Mouse (Mus musculus) heart, adult 2 months (tissue): Measurements from ENCODE around the gene Mink1. TPM values are rescaled to one million over a fixed set of nuclear protein-coding genes. Genes with fewer than 3 reads are reported as not detected.
A peak's percentile ranks its signal among the peaks of the same experiment; 100 is the strongest.
"Not testable (repeated sequence)": the region's sequence is repeated elsewhere in the genome, so short reads cannot be mapped to it uniquely, and the experiment has no call there.

Source experiments
- DNase-seq, 2 experiments: peaks; one replicate each; pipeline ENCODE4 v3.0.0; 2021
- H3K27ac ChIP-seq: fragments of 200-600 bp; 2 replicates; pipeline ENCODE4 v1.8.1; 2022
- H3K27me3 ChIP-seq: fragments of 200-500 bp; 2 replicates; pipeline ENCODE4 v1.6.1; 2012; ENCODE audit warnings: mild to moderate bottlenecking, low read length, inconsistent platforms, mixed read lengths; ENCODE audit not compliant: control insufficient read depth, insufficient read depth
- H3K36me3 ChIP-seq: fragments of 200-500 bp; 2 replicates; pipeline ENCODE4 v1.6.1; 2012; ENCODE audit warnings: low read length, inconsistent platforms; ENCODE audit not compliant: control insufficient read depth, insufficient read depth
- H3K4me1 ChIP-seq: fragments of 200-500 bp; 2 replicates; pipeline ENCODE4 v1.6.1; 2011; ENCODE audit warnings: low read length; ENCODE audit not compliant: control insufficient read depth, insufficient read depth
- H3K4me3 ChIP-seq: fragments of 200-600 bp; 2 replicates; pipeline ENCODE4 v1.8.1; 2022
- H3K79me2 ChIP-seq: fragments of 200-500 bp; replicated peaks from 2 replicates; pipeline ENCODE4 v1.6.1; 2012; ENCODE audit warnings: mild to moderate bottlenecking, inconsistent platforms, low read length, moderate library complexity, mixed read lengths; ENCODE audit not compliant: control insufficient read depth, insufficient read depth
- H3K9ac ChIP-seq: fragments of 200-500 bp; 2 replicates; pipeline ENCODE4 v1.6.1; 2012; ENCODE audit warnings: low read depth, mild to moderate bottlenecking, control low read depth, inconsistent platforms, low read length, mixed read lengths
- CTCF ChIP-seq: fragments of 200-600 bp; IDR thresholded peaks from 2 replicates; pipeline ENCODE4 v1.8.1; 2022; ENCODE audit warnings: antibody characterized with exemption, mild to moderate bottlenecking, moderate library complexity
- EP300 ChIP-seq: fragments of 200-500 bp; IDR thresholded peaks from 2 replicates; pipeline ENCODE4 v1.6.1; 2011; ENCODE audit warnings: low read depth, low read length, control low read depth; ENCODE audit not compliant: insufficient read depth
- POLR2A ChIP-seq: fragments of 200-500 bp; IDR thresholded peaks from 2 replicates; pipeline ENCODE4 v1.6.1; 2011; ENCODE audit warnings: mild to moderate bottlenecking, low read depth, low read length, control low read depth; ENCODE audit not compliant: insufficient read depth
- WGBS: fragments of 180-500 bp; shearing (Covaris S2); methylation state at CpG from one replicate; pipeline ENCODE4 v1.1.7; 2018; 5-methylcytosine and 5-hydroxymethylcytosine counted together
- intact Hi-C: fragments of 180-260 bp; cut with DNase I; formaldehyde crosslinking; loops from one replicate; pipeline ENCODE4 v1.15.1; 2025
- polyA plus RNA-seq: library from polyadenylated mRNA; depleted of rRNA; stranded (reverse); fragments of >200 nt; gene quantifications from 2 replicates; pipeline ENCODE4 v1.2.3, GENCODE M21; 2012
- total RNA-seq, 2 experiments: library from RNA; stranded (reverse); gene quantifications; 2 replicates each; pipeline ENCODE4 v1.2.3; 2021

Mink1 gene
- total and polyA plus RNA-seq, 3 experiments = 40.8 to 46.8 (median 41.3) TPM

GRCm38 (mm10) chr11:70520178-70520769, 42.4 kb upstream of the Mink1 start:
- WGBS = 16% methylated on average over 41 of the region's 41 CpGs
- H3K27me3 ChIP-seq = no peaks in the 10 kb centered on the region
- peak; percentile 65 to 76 for DNase-seq
- peak overlapping the region; percentile 70 for H3K9ac ChIP-seq
- peak overlapping the region; percentile 75 for H3K27ac ChIP-seq
- no peaks in the 10 kb centered on the region for H3K36me3 ChIP-seq
- TF ChIP-seq POLR2A (0 out of 2 replicates have a peak, but pooled peaks have one; percentile 49), CTCF (peak; percentile 39), EP300 (no peak)
- no peaks in the 10 kb centered on the region for H3K79me2 ChIP-seq
- intact Hi-C loops = loop anchor here (1.0 kb wide), 1 partner anchor 85 kb away; no protein-coding TSS in a partner anchor
- H3K4me3 ChIP-seq = peak overlapping the region; percentile 44
- no peaks in the 10 kb centered on the region; the same call in 1 of the 2 replicates for H3K4me1 ChIP-seq

- TF ChIP-seq CTCF = 0 out of 2 replicates have a peak, but pooled peaks have one; percentile 15
- H3K79me2 ChIP-seq, H3K27ac ChIP-seq, H3K4me1 ChIP-seq, H3K9ac ChIP-seq, H3K4me3 ChIP-seq, DNase-seq, H3K36me3 ChIP-seq, H3K27me3 ChIP-seq, intact Hi-C loops: not testable (repeated sequence)
- WGBS = 84% methylated on average over 8 of the region's 8 CpGs
Observed at GRCm38 (mm10) chr11:70523306-70523989, 39.2 kb upstream of the Mink1 start.

GRCm38 (mm10) chr11:70524782-70525181, 37.9 kb upstream of the Mink1 start:
- Histone ChIP-seq H3K4me1 (peaks cover 3% of the 10 kb centered on the region), H3K36me3 (peaks cover 2% of the 10 kb centered on the region), H3K9ac (no peak overlapping the region; the same call in 1 of the 2 replicates), H3K27me3 (no peaks in the 10 kb centered on the region), H3K79me2 (no peaks in the 10 kb centered on the region), H3K27ac (0 out of 2 replicates have a peak overlapping the region, but pooled peaks have one; percentile 36), H3K4me3 (peak overlapping the region; percentile 72; the same call in 1 of the 2 replicates)
- WGBS = 4% methylated on average over 8 of the region's 8 CpGs
- no peak for DNase-seq
- intact Hi-C loops = loop anchor here (1.0 to 2.0 kb wide), 2 partner anchors 16 to 38 kb away; partner anchors contain the start of genes Mink1 and Pld2
- no peak for TF ChIP-seq CTCF
- TF ChIP-seq POLR2A = no peak
- no peak for TF ChIP-seq EP300

GRCm38 (mm10) chr11:70525184-70525678, 37.5 kb upstream of the Mink1 start, which contains the start of gene Psmb6:
TSS of gene Psmb6 (plus strand) at chr11:70525367.
- H3K27ac ChIP-seq = peak within 1 kb of the TSS; percentile 71
- H3K79me2 ChIP-seq = no peaks in the 10 kb centered on the region
- intact Hi-C loops = loop anchor here (1.0 to 2.0 kb wide), 2 partner anchors 16 to 37 kb away; partner anchors contain the start of genes Mink1 and Pld2
- TF ChIP-seq CTCF (no peak), POLR2A (peak; percentile 95), EP300 (peak; percentile 61; the same call in 1 of the 2 replicates)
- H3K4me1 ChIP-seq = peaks cover 3% of the 10 kb centered on the region
- peak; percentile 90 to 93 for DNase-seq
- peaks cover 2% of the 10 kb centered on the region for H3K36me3 ChIP-seq
- H3K9ac ChIP-seq = peak within 1 kb of the TSS; percentile 76
- H3K27me3 ChIP-seq = no peaks in the 10 kb centered on the region
- H3K4me3 ChIP-seq = peak within 1 kb of the TSS; percentile 72
- WGBS = under 1% methylated on average over 25 of the region's 26 CpGs

- no peaks in the 10 kb centered on the region for H3K79me2 ChIP-seq
- DNase-seq = no peak
- H3K4me1 ChIP-seq = peaks cover 3% of the 10 kb centered on the region
- H3K4me3 ChIP-seq = peak overlapping the region; percentile 72
- WGBS = 3% methylated on average over 12 of the region's 12 CpGs
- H3K36me3 ChIP-seq = peaks cover 2% of the 10 kb centered on the region
- H3K9ac ChIP-seq = peak overlapping the region; percentile 76
- intact Hi-C loops = loop anchor here (1.0 to 2.0 kb wide), 2 partner anchors 15 to 37 kb away; partner anchors contain the start of genes Mink1 and Pld2
- H3K27me3 ChIP-seq = no peaks in the 10 kb centered on the region
- TF ChIP-seq CTCF (no peak), POLR2A (no peak), EP300 (no peak)
- peak overlapping the region; percentile 71 for H3K27ac ChIP-seq
Observed at GRCm38 (mm10) chr11:70525726-70526125, 37.0 kb upstream of the Mink1 start.
